Mouse (Mus musculus) cortical plate, adult 2 months (tissue): ENCODE results near the gene Fgf15. TPM values are rescaled to one million over a fixed set of nuclear protein-coding genes. Genes with fewer than 3 reads are reported as not detected.

ENCODE experiments used
- H3K27ac ChIP-seq: fragments of 200-500 bp; 2 replicates; pipeline ENCODE4 v1.5.1; 2012; ENCODE audit warnings: low read length, control low read depth, inconsistent platforms; ENCODE audit not compliant: insufficient read depth
- H3K4me1 ChIP-seq: fragments of 200-500 bp; 2 replicates; pipeline ENCODE4 v1.6.1; 2011; ENCODE audit warnings: low read length; ENCODE audit not compliant: control insufficient read depth, insufficient read depth
- H3K4me3 ChIP-seq: fragments of 200-500 bp; 2 replicates; pipeline ENCODE4 v1.5.1; 2011; ENCODE audit warnings: mild to moderate bottlenecking, low read length, control low read depth; ENCODE audit not compliant: insufficient read depth
- CTCF ChIP-seq: fragments of 200-500 bp; IDR thresholded peaks from 2 replicates; pipeline ENCODE4 v1.5.1; 2011; ENCODE audit warnings: mild to moderate bottlenecking, control low read depth, low read length; ENCODE audit not compliant: insufficient read depth; ENCODE audit errors: extremely low read depth
- POLR2A ChIP-seq: fragments of 200-500 bp; IDR thresholded peaks from 2 replicates; pipeline ENCODE4 v1.6.1; 2011; ENCODE audit warnings: mild to moderate bottlenecking, low read length, control low read depth; ENCODE audit not compliant: insufficient read depth; ENCODE audit errors: extremely low read depth
- polyA plus RNA-seq: library from polyadenylated mRNA; depleted of rRNA; stranded (reverse); fragments of >200 nt; gene quantifications from 2 replicates; pipeline ENCODE4 v1.2.3, GENCODE M21; 2012

Gene Fgf15
- polyA plus RNA-seq, 1 experiment = not detected

DNA sequence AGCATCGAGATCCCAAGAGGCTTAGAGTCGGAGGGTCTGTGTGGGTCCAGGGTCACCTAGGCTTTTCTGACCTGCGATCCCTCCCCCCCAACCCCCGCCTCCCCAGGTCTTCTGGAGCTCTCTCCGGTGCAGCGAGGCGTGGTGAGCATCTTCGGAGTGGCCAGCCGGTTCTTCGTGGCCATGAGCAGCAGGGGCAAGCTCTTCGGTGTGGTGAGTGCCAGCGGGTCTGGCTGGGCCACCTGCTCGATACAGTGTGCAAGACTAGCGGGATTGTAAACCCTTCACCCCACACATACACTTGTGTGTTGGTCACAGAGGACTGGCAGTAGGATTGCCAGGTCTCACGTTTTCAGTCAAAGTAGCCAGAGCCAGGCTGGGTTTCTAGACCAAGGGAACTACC is 34.2 kb upstream of the Fgf15 start:
- no peak for TF ChIP-seq CTCF
- TF ChIP-seq POLR2A = no peak
- H3K4me1 ChIP-seq = no peaks in the 10 kb centered on the region
- no peak overlapping the region for H3K4me3 ChIP-seq
- H3K27ac ChIP-seq = no peak overlapping the region

DNA sequence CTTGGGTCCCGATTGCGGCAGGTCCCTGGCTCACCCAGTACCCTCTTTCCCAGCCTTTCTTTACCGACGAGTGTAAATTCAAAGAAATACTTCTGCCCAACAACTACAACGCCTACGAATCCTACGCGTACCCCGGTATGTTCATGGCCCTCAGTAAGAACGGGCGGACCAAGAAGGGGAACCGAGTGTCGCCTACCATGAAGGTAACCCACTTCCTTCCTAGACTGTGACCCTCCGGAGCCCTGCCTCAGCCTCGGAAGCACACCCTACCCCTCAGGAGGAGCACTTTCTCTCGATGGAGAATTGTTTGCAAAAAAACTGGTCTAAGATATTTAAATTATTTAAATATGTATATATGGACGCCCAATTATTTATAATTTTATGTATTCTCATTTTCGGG is 33.6 kb upstream of the Fgf15 start:
- no peak overlapping the region for H3K27ac ChIP-seq
- no peak for TF ChIP-seq CTCF
- H3K4me1 ChIP-seq = no peaks in the 10 kb centered on the region
- H3K4me3 ChIP-seq = no peak overlapping the region

- H3K4me3 ChIP-seq = no peak overlapping the region
- no peaks in the 10 kb centered on the region for H3K4me1 ChIP-seq
- TF ChIP-seq CTCF (no peak), POLR2A (no peak)
- no peak overlapping the region for H3K27ac ChIP-seq
Observed at GRCm38 (mm10) chr7:144863196-144863595, 33.1 kb upstream of the Fgf15 start.

DNA sequence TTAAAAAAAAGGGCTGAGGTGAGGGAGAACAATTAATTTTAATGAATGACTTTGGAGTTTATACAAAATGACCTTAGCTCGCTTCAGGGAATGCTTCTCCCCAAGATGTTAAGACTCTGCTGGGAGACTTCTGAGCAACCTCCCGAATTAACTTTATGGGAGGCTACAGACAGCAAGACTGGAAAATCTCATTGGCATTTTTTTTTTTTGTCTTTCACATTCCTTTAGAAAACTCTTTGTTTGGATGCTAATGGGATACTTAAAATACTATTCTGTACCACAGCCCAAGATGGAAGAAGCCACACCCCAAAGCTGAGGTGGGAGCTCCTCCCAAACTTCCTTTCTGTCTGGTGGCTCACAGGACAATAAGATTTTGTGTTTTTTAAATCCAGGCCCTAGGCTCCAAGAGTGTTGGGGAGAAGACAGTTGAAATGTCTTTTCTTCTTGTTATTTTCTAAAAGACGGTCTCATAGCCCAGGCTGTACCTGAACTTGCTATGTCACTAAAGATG is 32.1 kb upstream of the Fgf15 start:
- Histone ChIP-seq H3K4me3 (no peak overlapping the region), H3K27ac (no peak overlapping the region), H3K4me1 (no peaks in the 10 kb centered on the region)
- TF ChIP-seq POLR2A (no peak), CTCF (no peak)

GRCm38 (mm10) chr7:144867161-144867560 is 29.2 kb upstream of the Fgf15 start:
- H3K27ac ChIP-seq = no peak overlapping the region
- H3K4me3 ChIP-seq = no peak overlapping the region
- TF ChIP-seq CTCF (no peak), POLR2A (no peak)
- H3K4me1 ChIP-seq = no peaks in the 10 kb centered on the region

DNA sequence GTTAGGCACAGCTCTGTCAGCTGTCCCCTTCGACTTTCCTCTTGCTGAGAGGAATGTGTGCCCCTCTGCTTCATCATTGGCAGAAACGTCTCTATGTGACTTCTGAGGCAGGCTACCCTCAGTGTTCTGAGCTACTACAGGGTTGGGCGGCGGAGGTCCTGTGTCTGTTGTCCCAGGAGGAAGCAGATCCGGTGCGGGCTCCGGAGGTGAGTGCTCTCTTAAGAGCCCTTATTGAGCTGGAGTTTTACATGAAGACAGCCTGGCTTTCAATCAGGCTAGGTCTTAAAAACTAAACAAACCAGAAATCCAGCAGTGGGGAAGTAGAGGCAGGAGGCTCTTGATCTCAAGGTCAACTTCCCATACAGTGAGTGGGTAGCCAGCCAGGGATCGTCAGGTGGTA is 28.7 kb upstream of the Fgf15 start:
- Histone ChIP-seq H3K4me1 (no peaks in the 10 kb centered on the region), H3K27ac (no peak overlapping the region), H3K4me3 (no peak overlapping the region)
- TF ChIP-seq POLR2A = no peak
- TF ChIP-seq CTCF = no peak

DNA sequence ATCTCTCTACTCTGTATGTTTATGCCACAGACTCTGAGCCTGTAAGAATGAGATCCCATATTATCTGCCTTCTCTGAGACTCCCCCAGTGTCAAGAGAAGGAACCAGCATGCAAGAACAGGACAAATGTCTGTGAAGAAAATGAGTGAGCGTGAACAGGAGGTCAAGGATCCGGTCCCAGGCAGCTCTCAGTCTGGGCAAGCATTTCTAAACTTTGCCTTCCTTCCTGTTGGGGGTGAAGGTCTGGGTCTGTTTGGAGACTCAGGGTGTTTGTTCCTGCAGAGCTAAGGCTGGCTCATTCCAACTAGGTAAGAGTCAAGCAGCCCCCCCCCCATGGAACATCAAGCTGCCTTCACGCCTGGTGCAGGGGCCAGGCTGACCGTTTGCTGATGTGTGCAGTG is 23.9 kb upstream of the Fgf15 start:
- no peak overlapping the region for H3K27ac ChIP-seq

DNA sequence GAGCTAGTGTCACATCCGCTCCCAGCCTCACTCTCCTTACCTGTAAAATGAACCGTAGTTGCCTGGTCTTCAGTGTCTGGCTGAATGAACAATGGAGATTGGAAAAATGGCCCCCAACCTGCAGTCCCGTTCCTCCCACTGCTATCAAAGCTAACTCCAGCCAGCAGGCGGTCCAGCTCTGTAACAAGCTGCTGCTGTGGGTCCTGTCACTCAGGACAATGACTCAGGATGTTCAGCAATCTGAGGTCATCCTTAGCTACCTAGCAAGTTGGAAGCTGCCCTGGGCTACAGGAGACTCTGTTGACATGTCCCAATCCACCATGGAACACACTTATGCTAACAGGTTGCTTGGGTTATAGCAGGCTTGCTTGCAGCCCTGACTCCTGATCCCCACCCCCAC is 23.2 kb upstream of the Fgf15 start:
- H3K27ac ChIP-seq = no peak overlapping the region
- TF ChIP-seq CTCF (no peak), POLR2A (no peak)
- no peaks in the 10 kb centered on the region for H3K4me1 ChIP-seq
- H3K4me3 ChIP-seq = no peak overlapping the region

More for the DNA sequence above, 23.9 kb upstream of the Fgf15 start:
- no peak for TF ChIP-seq POLR2A
- TF ChIP-seq CTCF = no peak
- no peaks in the 10 kb centered on the region for H3K4me1 ChIP-seq
- no peak overlapping the region for H3K4me3 ChIP-seq

- Histone ChIP-seq H3K27ac (no peak overlapping the region), H3K4me1 (no peaks in the 10 kb centered on the region), H3K4me3 (no peak overlapping the region)
- no peak for TF ChIP-seq POLR2A
- no peak for TF ChIP-seq CTCF
Observed at GRCm38 (mm10) chr7:144874226-144874625, 22.1 kb upstream of the Fgf15 start.

- Histone ChIP-seq H3K27ac (no peak overlapping the region), H3K4me3 (no peak overlapping the region), H3K4me1 (no peaks in the 10 kb centered on the region)
- TF ChIP-seq CTCF (no peak), POLR2A (no peak)
Observed at GRCm38 (mm10) chr7:144878401-144878800, 17.9 kb upstream of the Fgf15 start.
